Mouse (Mus musculus) WW6 (cell line): Measurements from ENCODE around the gene Fndc1.

Experiments used
- DNase-seq: peaks from one replicate; pipeline ENCODE4 v3.0.0-alpha.2; 2013; ENCODE audit warnings: low read depth, low spot score

The Fndc1 gene

GRCm38 (mm10) chr17:7826819-7827515, at the start of gene Fndc1:
Gene Fndc1 (minus strand): TSS chr17:7827302.
- no peak for DNase-seq

- DNase-seq, result no peak
These were observed 49.4 kb upstream of the Fndc1 start for GRCm38 (mm10) chr17:7876541-7876940.

GRCm38 (mm10) chr17:7875941-7876461, 48.9 kb upstream of the Fndc1 start:
- no peak for DNase-seq

- DNase-seq, result no peak
These were observed 47.9 kb upstream of the Fndc1 start for GRCm38 (mm10) chr17:7874776-7875531.

- no peak for DNase-seq
These were observed 46.3 kb upstream of the Fndc1 start for GRCm38 (mm10) chr17:7873382-7873781.

GRCm38 (mm10) chr17:7871800-7872199, 44.7 kb upstream of the Fndc1 start:
- DNase-seq, result no peak

- DNase-seq, result no peak
These were observed 43.9 kb upstream of the Fndc1 start for GRCm38 (mm10) chr17:7870862-7871605.

GRCm38 (mm10) chr17:7869114-7869513, 42.0 kb upstream of the Fndc1 start:
- no peak for DNase-seq

GRCm38 (mm10) chr17:7868631-7869030, 41.5 kb upstream of the Fndc1 start:
- DNase-seq, result no peak

GRCm38 (mm10) chr17:7864740-7865139, 37.6 kb upstream of the Fndc1 start:
- no peak for DNase-seq

- no peak for DNase-seq
These were observed 36.6 kb upstream of the Fndc1 start for GRCm38 (mm10) chr17:7863745-7864144.

- DNase-seq, result no peak
These were observed 33.8 kb upstream of the Fndc1 start for GRCm38 (mm10) chr17:7860845-7861360.

- DNase-seq, result no peak
These were observed 30.6 kb upstream of the Fndc1 start for GRCm38 (mm10) chr17:7857658-7858057.

- no peak for DNase-seq
These were observed 28.7 kb upstream of the Fndc1 start for GRCm38 (mm10) chr17:7855851-7856250.

GRCm38 (mm10) chr17:7851979-7852378, 24.9 kb upstream of the Fndc1 start:
- no peak for DNase-seq

- no peak for DNase-seq
These were observed 24.4 kb upstream of the Fndc1 start for GRCm38 (mm10) chr17:7851527-7851926.

GRCm38 (mm10) chr17:7850246-7850645, 23.1 kb upstream of the Fndc1 start:
- no peak for DNase-seq

GRCm38 (mm10) chr17:7840505-7841290, 13.6 kb upstream of the Fndc1 start:
- no peak for DNase-seq

- no peak for DNase-seq
These were observed 484 bp upstream of the Fndc1 start for GRCm38 (mm10) chr17:7827586-7827985.

GRCm38 (mm10) chr17:7825416-7825815, 1.7 kb downstream of the Fndc1 start:
- no peak for DNase-seq

GRCm38 (mm10) chr17:7821553-7822186, 5.4 kb downstream of the Fndc1 start:
- no peak for DNase-seq
